Mouse (Mus musculus) liver, embryonic 14.5 days (tissue): Measurements from ENCODE around the gene Cdh23. TPM values are rescaled to one million over a fixed set of nuclear protein-coding genes. Genes with fewer than 3 reads are reported as not detected.

Experiments used
- ATAC-seq: fragments of 200-750 bp; cut with Nextera tagmentation; 2 replicates; pipeline ENCODE4 v1.8.0; 2017; ENCODE audit warnings: moderate number of reproducible peaks, mild to moderate bottlenecking, moderate library complexity; ENCODE audit not compliant: insufficient read depth
- DNase-seq, 3 experiments: peaks; one replicate each; pipeline ENCODE4 v3.0.0-alpha.2; 2012 to 2013; ENCODE audit warnings: low read depth in 3 of 3, low spot score in 3 of 3
- H3K27ac ChIP-seq: fragments of 300-500 bp; sonication (generic); 2 replicates; pipeline ENCODE4 v1.5.1; 2014; ENCODE audit warnings: moderate library complexity, mild to moderate bottlenecking, control low read depth, inconsistent platforms
- H3K27me3 ChIP-seq: fragments of 300-500 bp; sonication (generic); 2 replicates; pipeline ENCODE4 v1.6.1; 2014; ENCODE audit warnings: mild to moderate bottlenecking, low read length, moderate library complexity; ENCODE audit not compliant: control insufficient read depth, insufficient read depth
- H3K36me3 ChIP-seq: fragments of 300-500 bp; sonication (generic); replicated peaks from 2 replicates; pipeline ENCODE4 v1.6.1; 2014; ENCODE audit warnings: low read depth; ENCODE audit not compliant: control insufficient read depth, insufficient read depth
- H3K4me1 ChIP-seq, 2 experiments: fragments of 200-500 bp in 1 of 2; fragments of 300-500 bp in 1 of 2; sonication (generic) in 1 of 2; replicated peaks; 2 replicates each; pipeline ENCODE4 v1.6.1; 2012 to 2014; ENCODE audit warnings: antibody characterized with exemption in 1 of 2, inconsistent platforms in 1 of 2, low read length in 1 of 2; ENCODE audit not compliant: control insufficient read depth in 2 of 2, insufficient read depth in 2 of 2
- H3K4me2 ChIP-seq: fragments of 300-500 bp; sonication (generic); 2 replicates; pipeline ENCODE4 v1.6.1; 2014; ENCODE audit warnings: low read depth, mild to moderate bottlenecking, control low read depth, moderate library complexity
- H3K4me3 ChIP-seq, 2 experiments: fragments of 200-500 bp in 1 of 2; fragments of 300-500 bp in 1 of 2; sonication (generic) in 1 of 2; 2 replicates each; pipeline ENCODE4 v1.5.1; 2012 to 2014; ENCODE audit warnings: low read depth in 2 of 2, low read length in 2 of 2, mild to moderate bottlenecking in 2 of 2, control low read depth in 1 of 2, inconsistent platforms in 1 of 2, moderate library complexity in 1 of 2; ENCODE audit not compliant: insufficient read depth in 1 of 2
- H3K9ac ChIP-seq: fragments of 300-500 bp; sonication (generic); replicated peaks from 2 replicates; pipeline ENCODE4 v1.6.1; 2014; ENCODE audit warnings: mild to moderate bottlenecking, control low read depth, moderate library complexity
- H3K9me3 ChIP-seq: fragments of 300-500 bp; sonication (generic); 2 replicates; pipeline ENCODE4 v1.6.1; 2016; ENCODE audit warnings: low read length, mixed read lengths; ENCODE audit not compliant: control insufficient read depth
- CTCF ChIP-seq: IDR thresholded peaks from 2 replicates; pipeline ENCODE4 v1.5.1; 2016; ENCODE audit warnings: antibody characterized with exemption, low read depth, control low read depth
- EP300 ChIP-seq: IDR thresholded peaks from 2 replicates; pipeline ENCODE4 v1.6.1; 2016; ENCODE audit warnings: antibody characterized with exemption, low read depth
- WGBS: fragments of 180-500 bp; shearing (Covaris S2); extraction: QIAGEN DNeasy Blood & Tissue Kit; methylation state at CpG from one replicate; pipeline ENCODE4 v1.1.7; 2014; ENCODE audit not compliant: insufficient replicate concordance; 5-methylcytosine and 5-hydroxymethylcytosine counted together
- polyA plus RNA-seq, 2 experiments: library from polyadenylated mRNA; depleted of rRNA in 1 of 2; stranded (reverse) in 1 of 2; unstranded in 1 of 2; fragments of >200 nt; fragmentation: Nextera tagmentation in 1 of 2; extraction: Ambion mirVana in 1 of 2; gene quantifications; 2 replicates each; pipeline versions ENCODE4 v1.2.1 to v1.2.3; 2012 to 2014

The Cdh23 gene
- polyA plus RNA-seq, 2 experiments, result 0.02 TPM; not detected in 1

DNA sequence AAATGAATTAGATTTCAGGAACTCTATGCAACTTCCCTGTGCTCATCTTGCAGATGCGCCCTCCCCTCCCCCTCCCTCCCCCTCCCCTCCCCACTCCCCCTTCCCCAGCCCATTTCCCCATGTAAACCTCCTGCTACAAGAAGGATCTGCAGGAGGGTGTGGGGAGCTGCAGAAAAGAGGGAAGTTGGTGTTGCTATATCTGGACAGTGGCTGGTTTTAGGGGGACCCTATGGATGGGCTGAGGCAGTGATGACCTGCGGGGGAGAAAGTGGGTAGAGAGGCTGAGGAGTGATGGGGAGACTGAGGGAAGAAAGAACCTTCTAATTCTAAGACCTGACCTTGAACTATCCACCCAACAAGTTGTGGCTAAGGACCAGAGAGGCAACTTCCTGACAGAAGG, 329.1 kb downstream of the Cdh23 start:
- no peak for DNase-seq
- TF ChIP-seq CTCF (no peak), EP300 (no peak)

DNA sequence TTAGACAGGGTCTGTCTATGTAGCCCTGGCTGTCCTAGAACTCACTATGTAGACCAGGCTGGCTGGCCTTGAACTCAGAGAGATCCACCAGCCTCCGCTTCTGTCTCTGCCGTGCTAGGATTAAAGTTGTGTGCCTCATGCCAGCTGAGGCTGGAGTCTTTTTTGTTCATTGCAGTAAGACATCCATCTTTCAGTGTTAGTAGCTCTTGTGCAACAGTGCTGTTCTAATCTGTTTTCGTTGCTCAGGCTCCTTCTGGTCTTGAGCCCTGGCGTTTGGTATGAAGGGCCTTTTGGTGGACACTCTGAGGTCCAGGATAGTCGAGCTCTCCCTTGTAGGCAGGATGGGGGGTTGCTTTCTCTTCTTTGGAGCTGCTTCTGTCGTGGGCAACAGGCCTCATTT, 332.9 kb downstream of the Cdh23 start:
- 63% methylated on average over 6 of the region's 6 CpGs for WGBS
- Histone ChIP-seq H3K27me3 (no peaks in the 10 kb centered on the region), H3K9me3 (no peaks in the 10 kb centered on the region), H3K4me3 (no peak overlapping the region), H3K4me1 (0 out of 4 replicates have a peak, but pooled peaks cover 0 to 4% of the 10 kb centered on the region in 2 experiments), H3K27ac (no peak overlapping the region), H3K36me3 (no peaks in the 10 kb centered on the region; the same call in 1 of the 2 replicates), H3K9ac (no peak overlapping the region), H3K4me2 (no peak overlapping the region)
- ATAC-seq (no peak), DNase-seq (no peak)
- TF ChIP-seq EP300 (no peak), CTCF (no peak)

More for the DNA sequence above, 329.1 kb downstream of the Cdh23 start:
- Histone ChIP-seq H3K27me3 (no peaks in the 10 kb centered on the region), H3K27ac (no peak overlapping the region), H3K9ac (no peak overlapping the region), H3K4me3 (no peak overlapping the region), H3K4me1 (0 out of 4 replicates have a peak, but pooled peaks cover 0 to 4% of the 10 kb centered on the region in 2 experiments), H3K36me3 (no peaks in the 10 kb centered on the region), H3K4me2 (no peak overlapping the region), H3K9me3 (no peaks in the 10 kb centered on the region)
- 6% methylated on average over 2 of the region's 2 CpGs for WGBS
- no peak for ATAC-seq

DNA sequence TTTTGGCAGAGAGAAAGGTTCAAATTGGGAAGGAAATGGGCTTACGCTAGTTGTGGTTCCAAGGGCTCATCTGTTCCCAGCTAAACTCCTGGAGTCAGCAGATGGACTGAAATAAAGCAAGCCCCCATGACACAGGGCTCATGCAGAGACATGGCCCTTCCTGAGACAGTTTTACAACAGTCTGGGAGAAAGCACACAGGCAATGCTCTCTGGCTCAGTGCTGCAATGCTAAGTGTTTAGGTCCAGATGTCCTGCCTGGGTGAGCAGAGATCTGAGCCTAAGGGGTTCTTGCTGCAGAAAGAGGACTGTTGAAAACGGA, 334.0 kb downstream of the Cdh23 start:
- TF ChIP-seq EP300 (no peak), CTCF (no peak)
- H3K27ac ChIP-seq, result no peak overlapping the region

DNA sequence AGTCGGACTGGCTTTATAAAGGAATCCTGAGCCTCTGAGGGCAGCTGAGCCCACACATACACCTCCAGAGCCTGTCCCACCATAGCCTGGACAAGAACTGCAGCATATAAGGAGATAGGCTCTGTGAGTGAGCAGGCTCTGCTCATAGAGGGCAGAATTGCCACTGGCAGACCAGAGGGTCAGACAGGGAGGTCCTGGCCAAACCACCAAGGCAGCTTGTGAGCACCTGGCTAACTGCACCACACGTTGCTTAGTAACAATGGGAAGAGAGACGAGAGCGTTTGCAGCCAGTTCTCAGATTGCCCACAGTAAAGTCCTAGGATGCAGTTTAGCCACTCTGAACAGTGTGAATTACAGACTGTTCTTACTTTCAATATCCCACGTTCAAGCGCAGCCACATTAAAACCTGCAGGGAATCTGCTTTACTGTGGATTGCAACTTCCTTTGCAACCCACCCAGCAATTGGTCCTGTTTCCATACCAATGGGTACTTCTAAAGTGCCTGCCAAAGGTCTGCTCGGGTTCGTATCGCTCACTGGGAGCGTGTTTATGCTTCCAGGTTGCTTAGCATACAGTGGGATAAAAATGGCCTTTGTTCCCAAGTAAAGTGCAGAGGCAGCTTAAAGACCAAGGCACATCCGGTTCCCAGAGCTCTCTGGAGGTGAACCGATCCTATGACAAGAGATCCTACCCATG, 334.5 kb downstream of the Cdh23 start:
- no peaks in the 10 kb centered on the region; the same call in 1 of the 2 replicates for H3K36me3 ChIP-seq
- no peak for ATAC-seq
- TF ChIP-seq CTCF (no peak), EP300 (no peak)
- no peaks in the 10 kb centered on the region for H3K27me3 ChIP-seq
- 0 out of 4 replicates have a peak, but pooled peaks cover 0 to 2% of the 10 kb centered on the region in 2 experiments for H3K4me1 ChIP-seq
- H3K9me3 ChIP-seq, result no peaks in the 10 kb centered on the region
- H3K27ac ChIP-seq, result no peak overlapping the region
- no peak overlapping the region for H3K4me3 ChIP-seq
- no peak for DNase-seq
- 65% methylated on average over 12 of the region's 12 CpGs for WGBS
- no peak overlapping the region for H3K9ac ChIP-seq
- H3K4me2 ChIP-seq, result no peak overlapping the region

More for the DNA sequence above, 334.0 kb downstream of the Cdh23 start:
- H3K4me2 ChIP-seq, result no peak overlapping the region
- H3K4me3 ChIP-seq, result no peak overlapping the region
- 47% methylated on average over 2 of the region's 2 CpGs for WGBS
- DNase-seq, result no peak
- no peaks in the 10 kb centered on the region; the same call in 1 of the 2 replicates for H3K36me3 ChIP-seq
- no peak overlapping the region for H3K9ac ChIP-seq
- 0 out of 4 replicates have a peak, but pooled peaks cover 0 to 2% of the 10 kb centered on the region in 2 experiments for H3K4me1 ChIP-seq
- ATAC-seq, result no peak
- no peaks in the 10 kb centered on the region for H3K27me3 ChIP-seq
- H3K9me3 ChIP-seq, result no peaks in the 10 kb centered on the region

DNA sequence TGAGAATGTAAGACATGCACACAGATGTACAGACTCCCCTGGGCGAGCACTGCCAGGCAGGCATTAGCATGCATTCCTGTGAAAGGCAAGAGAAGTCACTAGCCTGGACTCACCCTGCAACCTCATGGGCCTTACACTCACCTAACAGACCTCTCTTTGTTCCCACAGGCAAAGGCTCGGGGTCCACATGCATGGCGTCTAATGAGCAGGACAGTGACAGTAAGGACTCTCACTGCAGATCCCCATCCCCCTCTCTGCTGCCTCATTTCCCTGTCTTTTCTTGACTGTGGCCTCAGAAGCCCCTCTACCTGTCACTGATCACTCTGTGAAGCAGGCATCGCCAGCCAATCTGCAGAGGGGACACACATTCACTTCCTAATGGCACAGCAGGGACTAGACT, 337.5 kb downstream of the Cdh23 start:
- Histone ChIP-seq H3K27me3 (no peaks in the 10 kb centered on the region), H3K4me1 (0 out of 4 replicates have a peak, but pooled peaks cover 0 to 2% of the 10 kb centered on the region in 2 experiments), H3K9ac (no peak overlapping the region), H3K9me3 (no peaks in the 10 kb centered on the region), H3K4me2 (no peak overlapping the region), H3K4me3 (no peak overlapping the region), H3K36me3 (no peaks in the 10 kb centered on the region; the same call in 1 of the 2 replicates), H3K27ac (no peak overlapping the region)
- WGBS, result 70% methylated on average over 4 of the region's 4 CpGs
- TF ChIP-seq CTCF, result no peak
- TF ChIP-seq EP300, result no peak
- no peak for ATAC-seq
- no peak for DNase-seq
